Mouse (Mus musculus) megakaryocyte, embryonic 14.5 days (primary cell): Measurements from ENCODE around the gene Bax.

Experiments
- FLI1 ChIP-seq: IDR thresholded peaks from 2 replicates; pipeline ENCODE4 v1.6.1; 2012; ENCODE audit warnings: low read length, inconsistent platforms, mixed read lengths
- GATA1 ChIP-seq: IDR thresholded peaks from 3 replicates; pipeline ENCODE4 v1.6.1; 2012; ENCODE audit warnings: mixed read lengths, low read length, inconsistent platforms, borderline replicate concordance

DNA sequence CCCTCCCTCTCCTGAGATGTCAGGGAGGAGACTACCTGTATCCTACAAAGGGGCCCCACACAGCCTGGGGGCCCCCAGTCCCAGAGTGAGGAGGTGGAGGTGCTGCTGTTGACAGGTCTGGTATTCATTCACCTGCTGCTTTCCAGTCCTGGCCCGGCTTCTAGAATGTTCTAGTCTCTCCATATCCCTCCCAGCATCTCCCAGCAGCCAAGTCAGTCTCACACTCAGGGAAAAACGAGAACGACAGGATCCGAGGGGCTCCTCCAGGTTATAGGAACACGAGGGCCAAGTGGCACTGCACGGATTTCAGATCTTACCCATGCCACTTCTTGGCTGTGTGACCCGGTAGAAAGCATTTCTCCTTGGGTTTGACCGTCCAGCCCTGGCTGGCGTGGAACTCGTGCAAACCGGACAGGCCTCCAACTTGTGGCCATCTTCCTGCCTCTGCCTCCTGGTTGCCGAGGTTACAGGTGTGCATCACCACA lies 51.9 kb downstream of the Bax start:
- TF ChIP-seq GATA1 (no peak), FLI1 (no peak)
